Mouse (Mus musculus): ENCODE measurements at regions not wholly inside any gene's neighbourhood (a gene's known extent, or its start where the extent isn't known, plus 50 kb on each side); places are given as distances from the start of the nearest gene placed in this dataset.

DNA sequence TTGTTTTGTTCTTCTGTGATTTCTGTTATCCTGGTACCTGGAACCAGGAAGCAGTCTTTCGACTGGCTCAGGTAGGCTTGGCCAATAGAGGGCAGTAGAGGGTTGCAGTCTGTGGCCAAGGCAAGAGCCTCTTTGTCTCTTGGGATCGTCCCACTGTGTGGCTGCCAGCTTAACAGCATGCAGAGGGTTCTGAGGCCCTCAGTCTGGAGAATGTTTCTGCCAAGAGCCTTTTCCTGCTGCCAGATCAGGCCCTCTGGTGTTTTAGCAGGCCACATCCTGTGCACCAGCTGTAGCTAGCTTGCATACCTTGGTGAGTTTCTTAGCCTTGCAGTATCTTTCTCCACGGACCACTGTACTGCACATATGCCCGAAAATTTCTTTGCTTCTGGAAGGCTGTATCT is 103.6 kb upstream of the Ghitm start:
- DNase-seq = peak; percentile 92 to 96
- TF ChIP-seq POLR2A (IDR thresholded peaks at IDR 0.05; ENCODE audit: borderline replicate concordance, insufficient read depth, low read length) (no peak), CTCF (IDR thresholded peaks at IDR 0.05; ENCODE audit: borderline replicate concordance, insufficient read depth, low read depth, low read length) (peak; percentile 87)
- no peak overlapping the region for H3K27ac ChIP-seq (ENCODE audit: insufficient read depth, low read length)
- H3K27me3 ChIP-seq (ENCODE audit: control insufficient read depth, insufficient read depth, low read length) = no peaks in the 10 kb centered on the region
- under 1% methylated on average over 4 of the region's 4 CpGs for WGBS
- H3K4me1 ChIP-seq (ENCODE audit: control insufficient read depth, insufficient read depth, low read length) = peaks cover 2% of the 10 kb centered on the region; the same call in 1 of the 2 replicates
- no peak overlapping the region for H3K4me3 ChIP-seq (replicated peaks; ENCODE audit: insufficient read depth, low read depth, low read length)

DNA sequence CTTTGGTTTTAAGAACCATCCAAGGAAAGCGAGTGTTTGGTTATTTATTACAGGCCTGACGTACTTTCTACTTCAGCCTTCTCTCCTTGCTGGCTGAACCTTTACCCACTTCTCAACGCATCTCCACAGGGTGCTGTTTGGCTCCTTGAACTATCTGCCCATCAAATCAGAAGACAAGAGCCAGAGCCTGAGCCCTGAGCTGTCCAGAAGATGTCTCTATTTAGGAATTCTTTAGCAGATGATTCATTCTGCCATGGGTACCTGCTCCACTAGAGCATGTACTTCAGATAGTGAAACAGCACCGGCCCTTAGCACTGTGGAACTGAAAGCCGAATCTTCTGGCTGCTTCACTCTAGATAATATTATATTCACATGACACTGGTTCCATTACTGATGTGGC is 102.1 kb upstream of the Ghitm start:
- H3K27ac ChIP-seq (ENCODE audit: insufficient read depth, low read length) = no peak overlapping the region
- WGBS = 88% methylated on average over 5 of the region's 5 CpGs
- H3K27me3 ChIP-seq (ENCODE audit: control insufficient read depth, insufficient read depth, low read length) = no peaks in the 10 kb centered on the region
- TF ChIP-seq POLR2A (IDR thresholded peaks at IDR 0.05; ENCODE audit: borderline replicate concordance, insufficient read depth, low read length) (no peak), CTCF (IDR thresholded peaks at IDR 0.05; ENCODE audit: borderline replicate concordance, insufficient read depth, low read depth, low read length) (no peak)
- H3K4me1 ChIP-seq (ENCODE audit: control insufficient read depth, insufficient read depth, low read length) = peaks cover 2% of the 10 kb centered on the region; the same call in 1 of the 2 replicates
- H3K4me3 ChIP-seq (replicated peaks; ENCODE audit: insufficient read depth, low read depth, low read length) = no peak overlapping the region
- DNase-seq = peak in 1 of 2 experiments; percentile 9

DNA sequence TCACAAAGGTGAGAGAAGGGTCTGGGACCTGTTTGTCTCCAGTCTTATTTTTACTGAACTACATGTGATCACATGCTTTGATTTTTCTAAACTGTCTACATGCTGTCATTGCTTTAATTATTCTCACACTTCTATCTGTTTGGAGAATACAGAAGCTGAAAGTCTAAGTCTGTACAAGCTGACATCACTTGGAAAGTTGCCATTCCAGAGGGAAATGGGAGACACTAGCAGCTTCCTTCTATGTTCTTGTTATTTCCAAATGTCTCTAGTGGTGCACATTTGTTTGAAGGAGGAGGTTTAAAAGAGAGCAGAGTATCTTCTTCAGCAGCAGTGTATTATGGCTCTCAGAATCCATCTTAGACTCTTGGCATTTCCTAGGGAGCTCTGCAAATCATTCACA is 73.2 kb upstream of the Ghitm start:
- Histone ChIP-seq H3K4me3 (replicated peaks; ENCODE audit: insufficient read depth, low read depth, low read length) (no peak overlapping the region), H3K27me3 (ENCODE audit: control insufficient read depth, insufficient read depth, low read length) (no peaks in the 10 kb centered on the region), H3K27ac (ENCODE audit: insufficient read depth, low read length) (no peak overlapping the region), H3K4me1 (ENCODE audit: control insufficient read depth, insufficient read depth, low read length) (no peaks in the 10 kb centered on the region)
- DNase-seq = no peak
- no peak for TF ChIP-seq CTCF (IDR thresholded peaks at IDR 0.05; ENCODE audit: borderline replicate concordance, insufficient read depth, low read depth, low read length)
- TF ChIP-seq POLR2A (IDR thresholded peaks at IDR 0.05; ENCODE audit: borderline replicate concordance, insufficient read depth, low read length) = no peak

DNA sequence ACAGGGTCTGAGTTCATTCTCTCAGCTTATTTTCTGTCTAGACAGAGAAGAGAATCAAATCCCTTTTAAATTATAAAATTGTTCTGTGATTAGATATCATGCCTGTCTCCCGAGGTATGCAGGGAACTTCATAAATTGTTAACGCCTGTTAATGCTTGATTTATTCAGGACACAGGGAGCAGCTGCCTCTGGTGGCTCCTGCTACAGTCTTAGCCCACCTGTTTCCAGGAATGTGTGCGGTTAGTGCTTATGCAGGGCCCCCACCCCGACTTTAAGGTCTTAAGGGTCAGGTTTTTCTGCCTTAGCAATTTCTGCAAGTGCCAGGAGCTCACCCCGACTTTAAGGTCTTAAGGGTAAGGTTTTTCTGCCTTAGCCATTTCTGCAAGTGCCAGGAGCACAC is 54.7 kb upstream of the Ghitm start:
- no peak for DNase-seq
- TF ChIP-seq CTCF (IDR thresholded peaks at IDR 0.05; ENCODE audit: borderline replicate concordance, insufficient read depth, low read depth, low read length) (no peak), POLR2A (IDR thresholded peaks at IDR 0.05; ENCODE audit: borderline replicate concordance, insufficient read depth, low read length) (no peak)
- no peak overlapping the region for H3K27ac ChIP-seq (ENCODE audit: insufficient read depth, low read length)
- no peaks in the 10 kb centered on the region for H3K4me1 ChIP-seq (ENCODE audit: control insufficient read depth, insufficient read depth, low read length)
- WGBS = 59% methylated on average over 5 of the region's 5 CpGs
- no peak overlapping the region for H3K4me3 ChIP-seq (replicated peaks; ENCODE audit: insufficient read depth, low read depth, low read length)
- no peaks in the 10 kb centered on the region for H3K27me3 ChIP-seq (ENCODE audit: control insufficient read depth, insufficient read depth, low read length)
